Mouse (Mus musculus) ES-Bruce4 (cell line): ENCODE results near the gene Greb1. TPM values are rescaled to one million over a fixed set of nuclear protein-coding genes. Genes with fewer than 3 reads are reported as not detected.

Experiments used
- H3K27ac ChIP-seq: 2 replicates; pipeline ENCODE4 v1.5.1; 2012; ENCODE audit warnings: low read length, inconsistent platforms; ENCODE audit not compliant: insufficient read depth
- H3K27me3 ChIP-seq: 2 replicates; pipeline ENCODE4 v1.6.1; 2012; ENCODE audit warnings: mild to moderate bottlenecking, low read length, inconsistent platforms; ENCODE audit not compliant: control insufficient read depth, poor library complexity, insufficient read depth, severe bottlenecking
- H3K36me3 ChIP-seq: 2 replicates; pipeline ENCODE4 v1.6.1; 2012; ENCODE audit warnings: inconsistent platforms, mild to moderate bottlenecking, low read length, moderate library complexity; ENCODE audit not compliant: control insufficient read depth, poor library complexity, insufficient read depth, severe bottlenecking
- H3K4me1 ChIP-seq: one replicate; pipeline ENCODE4 v1.8.1; 2011; ENCODE audit warnings: low read length; ENCODE audit not compliant: control insufficient read depth, insufficient read depth
- H3K4me3 ChIP-seq: 2 replicates; pipeline ENCODE4 v1.5.1; 2011; ENCODE audit warnings: low read depth, mild to moderate bottlenecking, low read length
- H3K9ac ChIP-seq: 2 replicates; pipeline ENCODE4 v1.6.1; 2012; ENCODE audit warnings: low read depth, mild to moderate bottlenecking, inconsistent platforms; ENCODE audit not compliant: poor library complexity, severe bottlenecking
- H3K9me3 ChIP-seq: replicated peaks from 2 replicates; pipeline ENCODE4 v1.6.1; 2012; ENCODE audit warnings: mild to moderate bottlenecking, low read length, inconsistent platforms; ENCODE audit not compliant: control insufficient read depth, poor library complexity, insufficient read depth, severe bottlenecking
- CTCF ChIP-seq: IDR thresholded peaks from one replicate; pipeline ENCODE4 v1.8.1; 2011; ENCODE audit warnings: low read depth, low read length
- EP300 ChIP-seq: IDR thresholded peaks from 2 replicates; pipeline ENCODE4 v1.6.1; 2011; ENCODE audit warnings: low read depth, low read length; ENCODE audit not compliant: insufficient read depth
- POLR2A ChIP-seq: IDR thresholded peaks from one replicate; pipeline ENCODE4 v1.8.1; 2011; ENCODE audit warnings: low read length; ENCODE audit not compliant: insufficient read depth
- polyA plus RNA-seq: library from polyadenylated mRNA; stranded (reverse); fragments of >200 nt; gene quantifications from 2 replicates; pipeline ENCODE4 v1.2.4, GENCODE M21; 2011; ENCODE audit warnings: low read depth; ENCODE audit not compliant: missing spikeins, insufficient read depth, insufficient read length

Greb1 gene
- polyA plus RNA-seq, 1 experiment, result 10.2 TPM

DNA sequence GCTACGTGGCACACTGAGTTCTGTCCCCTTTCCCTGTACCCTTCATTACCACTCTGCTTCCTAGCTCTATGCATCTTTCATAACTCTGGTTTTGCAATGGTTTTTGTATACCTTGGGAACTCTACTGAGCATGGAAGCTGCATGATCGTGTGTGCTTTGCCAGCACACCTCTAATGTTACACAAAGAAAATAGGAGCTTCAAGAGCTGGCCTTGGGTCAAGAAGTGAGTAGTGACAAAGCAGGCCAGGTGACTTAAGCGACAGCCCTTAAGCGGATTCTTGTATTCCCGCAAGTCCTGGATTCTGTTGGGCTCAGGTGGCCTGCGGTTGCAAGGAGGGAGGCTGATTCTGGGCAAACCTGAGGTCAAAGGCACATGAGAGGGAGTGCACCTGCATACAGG lies 152.4 kb downstream of the Greb1 start:
- no peak overlapping the region for H3K9ac ChIP-seq
- peaks cover 2% of the 10 kb centered on the region; the same call in 1 of the 2 replicates for H3K27me3 ChIP-seq
- no peaks in the 10 kb centered on the region for H3K4me1 ChIP-seq
- no peaks in the 10 kb centered on the region for H3K9me3 ChIP-seq
- H3K27ac ChIP-seq, result no peak overlapping the region
- H3K4me3 ChIP-seq, result no peak overlapping the region
- H3K36me3 ChIP-seq, result no peaks in the 10 kb centered on the region
- TF ChIP-seq CTCF (no peak), POLR2A (no peak), EP300 (no peak)

DNA sequence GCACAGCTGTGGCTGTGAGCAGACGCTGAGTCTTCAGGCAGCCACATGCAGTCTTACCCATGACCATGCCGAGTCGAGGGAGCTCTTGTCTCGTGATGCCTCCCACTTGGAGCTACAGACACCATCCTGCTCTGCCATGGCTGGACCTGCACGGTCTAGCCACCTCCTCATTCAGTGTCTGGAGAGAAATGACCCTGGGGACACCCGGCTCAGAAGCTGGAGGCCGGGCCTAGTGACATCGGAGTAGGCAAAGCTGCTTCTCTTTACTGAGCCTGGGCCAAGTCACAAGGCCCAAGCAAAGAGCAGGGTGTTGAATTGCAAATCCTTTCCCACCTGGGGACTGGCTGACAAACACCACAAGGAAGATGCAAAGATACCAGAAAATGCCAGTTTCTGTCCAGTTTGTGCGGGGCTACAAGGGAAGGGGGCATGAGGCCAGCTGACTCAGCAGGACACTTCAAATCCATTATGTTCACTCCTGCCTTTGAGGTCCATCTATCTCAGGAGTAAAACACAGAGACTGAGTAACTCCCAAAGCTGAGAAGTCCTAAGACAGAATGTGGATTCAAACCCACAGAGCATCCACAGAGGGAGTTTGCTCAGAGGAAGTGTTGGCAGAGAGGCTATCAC lies 153.8 kb downstream of the Greb1 start:
- H3K9ac ChIP-seq, result no peak overlapping the region
- H3K36me3 ChIP-seq, result no peaks in the 10 kb centered on the region
- H3K4me1 ChIP-seq, result no peaks in the 10 kb centered on the region
- H3K27me3 ChIP-seq, result no peaks in the 10 kb centered on the region
- no peaks in the 10 kb centered on the region for H3K9me3 ChIP-seq
- no peak overlapping the region for H3K4me3 ChIP-seq
- TF ChIP-seq CTCF (no peak), POLR2A (no peak), EP300 (no peak)
- H3K27ac ChIP-seq, result no peak overlapping the region

GRCm38 (mm10) chr12:16644698-16645097 lies 156.0 kb downstream of the Greb1 start:
- no peaks in the 10 kb centered on the region for H3K9me3 ChIP-seq
- H3K27ac ChIP-seq, result no peak overlapping the region
- H3K4me3 ChIP-seq, result no peak overlapping the region
- H3K27me3 ChIP-seq, result no peaks in the 10 kb centered on the region
- no peak overlapping the region for H3K9ac ChIP-seq
- no peaks in the 10 kb centered on the region for H3K36me3 ChIP-seq
- H3K4me1 ChIP-seq, result no peaks in the 10 kb centered on the region
- TF ChIP-seq EP300, result no peak
- no peak for TF ChIP-seq CTCF
- TF ChIP-seq POLR2A, result no peak

DNA sequence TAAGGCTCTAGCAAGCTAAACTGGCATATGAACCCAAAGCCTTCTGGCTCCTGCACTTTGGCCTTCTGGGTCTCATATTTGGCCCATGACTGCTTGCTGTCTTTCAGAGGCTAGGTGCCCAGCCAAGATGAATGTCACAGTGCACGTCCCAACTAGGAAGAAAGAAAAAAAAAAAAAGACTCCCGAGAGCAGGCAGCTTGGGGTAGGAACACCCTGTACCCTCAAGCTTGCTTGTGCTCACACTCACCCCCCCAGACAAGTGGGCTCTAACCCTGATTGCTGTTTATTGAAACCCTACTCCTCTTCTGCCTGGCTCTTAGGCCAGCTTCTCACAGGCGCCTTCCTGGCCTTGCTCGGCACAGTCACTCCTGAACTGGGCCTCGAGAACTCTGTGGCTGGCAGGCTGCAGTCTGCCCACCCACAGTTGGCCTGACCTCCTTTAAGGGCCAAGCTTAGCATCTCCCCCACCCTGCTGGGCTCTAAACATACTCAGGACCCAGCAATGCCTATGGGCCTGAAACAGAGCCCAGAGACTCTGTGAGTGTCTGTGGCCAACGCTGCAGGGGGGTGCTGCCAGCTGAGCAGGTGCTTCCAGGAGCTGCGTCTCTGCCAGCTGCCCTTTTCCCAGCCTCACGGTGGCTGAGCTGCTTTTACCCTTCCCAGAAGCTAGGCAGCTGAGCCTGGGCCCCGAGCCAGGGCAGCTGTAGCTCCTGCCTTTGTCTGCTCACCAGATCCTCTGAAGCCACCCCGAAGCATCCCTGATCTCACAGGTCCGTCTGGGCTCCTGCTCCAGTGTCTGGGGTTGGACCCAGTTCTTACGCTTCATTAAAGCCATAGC lies 157.0 kb downstream of the Greb1 start:
- TF ChIP-seq CTCF (no peak), EP300 (no peak), POLR2A (no peak)
- H3K9me3 ChIP-seq, result no peaks in the 10 kb centered on the region
- H3K27me3 ChIP-seq, result no peaks in the 10 kb centered on the region
- H3K9ac ChIP-seq, result no peak overlapping the region
- H3K27ac ChIP-seq, result no peak overlapping the region
- no peak overlapping the region for H3K4me3 ChIP-seq
- no peaks in the 10 kb centered on the region for H3K36me3 ChIP-seq
- no peaks in the 10 kb centered on the region for H3K4me1 ChIP-seq

- Histone ChIP-seq H3K9ac (no peak overlapping the region), H3K4me3 (no peak overlapping the region), H3K27ac (no peak overlapping the region), H3K9me3 (no peaks in the 10 kb centered on the region), H3K36me3 (no peaks in the 10 kb centered on the region), H3K27me3 (no peaks in the 10 kb centered on the region), H3K4me1 (no peaks in the 10 kb centered on the region)
- no peak for TF ChIP-seq POLR2A
- peak; percentile 77 for TF ChIP-seq CTCF
- no peak for TF ChIP-seq EP300
Measured at GRCm38 (mm10) chr12:16642000-16642399, 158.7 kb downstream of the Greb1 start.

DNA sequence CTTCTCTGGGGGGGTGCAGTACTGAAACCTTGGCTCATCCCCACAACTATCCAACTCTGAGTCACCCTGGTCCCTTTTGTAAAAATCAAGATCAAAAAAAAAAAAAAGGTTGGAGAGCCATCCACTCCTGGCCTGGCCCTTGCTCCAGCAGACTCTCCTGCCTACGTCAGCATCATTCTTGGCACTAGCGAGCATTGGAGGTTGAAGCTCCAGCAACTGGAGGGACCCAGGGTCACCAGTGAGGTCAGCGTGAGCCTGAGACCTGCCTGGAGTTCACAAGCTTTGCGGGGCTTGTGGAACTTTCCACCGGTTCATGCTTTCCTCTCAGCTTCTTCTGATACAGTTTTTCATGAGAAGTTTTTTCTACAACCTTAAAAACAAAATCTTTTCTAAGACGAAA lies 160.6 kb downstream of the Greb1 start:
- H3K4me1 ChIP-seq, result no peaks in the 10 kb centered on the region
- H3K36me3 ChIP-seq, result no peaks in the 10 kb centered on the region
- no peak overlapping the region for H3K9ac ChIP-seq
- H3K4me3 ChIP-seq, result no peak overlapping the region
- H3K9me3 ChIP-seq, result no peaks in the 10 kb centered on the region
- H3K27ac ChIP-seq, result no peak overlapping the region
- H3K27me3 ChIP-seq, result no peaks in the 10 kb centered on the region
- TF ChIP-seq EP300, result no peak
- TF ChIP-seq POLR2A, result no peak
- TF ChIP-seq CTCF, result no peak
